Mouse (Mus musculus) left cerebral cortex, postnatal 14 days (tissue): ENCODE data around the gene Arel1. TPM values are rescaled to one million over a fixed set of nuclear protein-coding genes. Genes with fewer than 3 reads are reported as not detected.

Experiments used
- DNase-seq, 2 experiments: peaks; one replicate each; pipeline ENCODE4 v3.0.0; 2021 to 2022; ENCODE audit warnings: low spot score in 2 of 2, mixed read lengths in 1 of 2
- intact Hi-C: fragments of 180-260 bp; cut with DNase I; formaldehyde crosslinking; loops from one replicate; pipeline ENCODE4 v1.15.1; 2025
- total RNA-seq, 2 experiments: library from RNA; stranded (reverse); gene quantifications; 2 replicates each; pipeline ENCODE4 v1.2.3; 2021

Arel1 gene
- total RNA-seq, 2 experiments from 2014 or later = 103 to 106 TPM

- no peak for DNase-seq
These were observed 94.8 kb downstream of the Arel1 start for GRCm38 (mm10) chr12:84875761-84876480.

GRCm38 (mm10) chr12:84873434-84873833 lies 97.3 kb downstream of the Arel1 start:
- peak; percentile 20 to 23 for DNase-seq
- intact Hi-C loops = loop anchor here (5.0 to 10.0 kb wide), 3 partner anchors 89 to 161 kb away; partner anchors contain the start of genes Arel1 and Fcf1

More at GRCm38 (mm10) chr12:84875761-84876480, 94.8 kb downstream of the Arel1 start:
- intact Hi-C loops = loop anchor here (10.0 kb wide), 2 partner anchors 91 to 159 kb away; no protein-coding TSS in a partner anchor

- intact Hi-C loops = loop anchor here (5.0 to 10.0 kb wide), 3 partner anchors 88 to 162 kb away; partner anchors contain the start of genes Arel1 and Fcf1
These were observed 98.4 kb downstream of the Arel1 start for GRCm38 (mm10) chr12:84872310-84872709.

More at GRCm38 (mm10) chr12:84872310-84872709, 98.4 kb downstream of the Arel1 start:
- no peak for DNase-seq

Other genes with a start within 250 kb of the Arel1 start
- 10 to 100 TPM; 28.7 to 30.5 TPM for gene Npc2, start 197.7 kb downstream of the Arel1 start, total RNA-seq
- 10 to 100 TPM; 55.3 to 61.8 TPM for gene Isca2, start 197.6 kb downstream of the Arel1 start, total RNA-seq
- 1 to 10 TPM; 1.1 to 1.2 TPM for gene Ltbp2, start 94.4 kb downstream of the Arel1 start, total RNA-seq
- gene Fcf1, start within 50 bp of the Arel1 start, total RNA-seq = 10 to 100 TPM; 24.0 to 25.1 TPM
- gene Ylpm1, start 25.4 kb upstream of the Arel1 start, total RNA-seq = 100 to 1,000 TPM; 116 to 118 TPM
- gene Prox2, start 139.9 kb upstream of the Arel1 start, total RNA-seq = 1 to 10 TPM; 1.0 to 1.2 TPM
- 100 to 1,000 TPM; 173 TPM for gene Dlst, start 139.9 kb upstream of the Arel1 start, total RNA-seq
- gene Rps6kl1, start 180.4 kb upstream of the Arel1 start, total RNA-seq = 10 to 100 TPM; 37.9 to 41.1 TPM
- gene Pgf, start 206.9 kb upstream of the Arel1 start, total RNA-seq = 1 to 10 TPM; 2.5 to 2.7 TPM
- gene Eif2b2, start 248.6 kb upstream of the Arel1 start, total RNA-seq = 10 to 100 TPM; 63.5 to 65.0 TPM